Mouse (Mus musculus): ENCODE results near the gene Tcf20. TPM values are rescaled to one million over a fixed set of nuclear protein-coding genes. Genes with fewer than 3 reads are reported as not detected.

The Tcf20 gene
- total and polyA plus RNA-seq, 3 experiments, result 27.0 to 47.2 (median 29.0) TPM

DNA sequence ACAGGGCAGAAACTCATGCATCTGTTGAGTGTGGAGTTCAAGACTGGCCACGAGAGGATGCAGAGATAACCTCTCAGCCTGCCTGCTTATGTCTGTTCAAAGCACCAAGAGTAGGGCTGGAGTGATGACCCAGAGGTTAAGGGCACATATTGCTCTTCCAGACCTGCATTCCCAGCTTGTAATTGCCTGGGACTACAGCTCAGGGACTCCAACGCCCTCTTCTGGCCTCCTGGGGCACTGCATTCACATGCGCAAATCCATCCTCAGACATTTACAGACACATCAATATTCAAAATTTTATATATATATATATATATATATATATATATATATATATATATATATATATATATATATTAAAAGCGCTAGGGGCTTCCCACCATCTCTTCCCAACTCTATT lies 64.9 kb downstream of the Tcf20 start:
- no peak overlapping the region for H3K9ac ChIP-seq (ENCODE audit: insufficient read depth, low read depth)
- H3K27me3 ChIP-seq (replicated peaks), result no peaks in the 10 kb centered on the region
- no peak overlapping the region for H3K27ac ChIP-seq (ENCODE audit: insufficient read depth, low read depth)
- dilution Hi-C loops (cut with MboI; ENCODE audit: extremely low pct_ligation_motif_present, extremely low pct_unique_long_range_greater_than_20kb, low sequenced_read_pairs) (no loop called here), in situ Hi-C loops (cut with MboI; ENCODE audit: low pct_ligation_motif_present, low pct_unique_long_range_greater_than_20kb, low sequenced_read_pairs) (no loop called here)
- no peaks in the 10 kb centered on the region for H3K79me2 ChIP-seq (replicated peaks; ENCODE audit: control insufficient read depth, extremely low read depth, insufficient read depth, poor library complexity, severe bottlenecking)
- no peak for DNase-seq (ENCODE audit: extremely low read depth)
- H3K4me1 ChIP-seq (ENCODE audit: control insufficient read depth in 1 of 2, insufficient read depth in 2 of 2), result peaks cover 0 to 6% of the 10 kb centered on the region in 2 experiments; a peak in 1 of 4 replicates
- no peaks in the 10 kb centered on the region for H3K36me3 ChIP-seq (replicated peaks in 1 of 2; ENCODE audit: control insufficient read depth in 1 of 2, insufficient read depth in 1 of 2, low read length in 1 of 2)
- H3K9me3 ChIP-seq (replicated peaks; ENCODE audit: low read length), result no peaks in the 10 kb centered on the region
- H3K4me3 ChIP-seq (replicated peaks in 1 of 3; ENCODE audit: low read depth in 2 of 3, low read length in 2 of 3, poor library complexity in 1 of 3), result no peak overlapping the region
- TF ChIP-seq JUND (conservative IDR thresholded peaks at IDR 0.05; ENCODE audit: low read depth, low read length), result no peak
- TF ChIP-seq CTCF (conservative IDR thresholded peaks at IDR 0.05 in 1 of 2, IDR thresholded peaks at IDR 0.05 in 1 of 2; ENCODE audit: low read depth in 2 of 2, low read length in 2 of 2), result peak in 1 of 2 experiments; percentile 15; a peak in 1 of 4 replicates
- no peak for TF ChIP-seq ZC3H11A (IDR thresholded peaks at IDR 0.05; ENCODE audit: low read depth, low read length)
- no peak for TF ChIP-seq SIN3A (IDR thresholded peaks at IDR 0.05; ENCODE audit: low read length)
- TF ChIP-seq POLR2AphosphoS2 (IDR thresholded peaks at IDR 0.05; ENCODE audit: low read depth, low read length), result no peak
- TF ChIP-seq KAT2A (IDR thresholded peaks at IDR 0.05; ENCODE audit: insufficient replicate concordance, low read length), result no peak
- TF ChIP-seq TBP (conservative IDR thresholded peaks at IDR 0.05; ENCODE audit: low read depth, low read length), result no peak
- H3K4me2 ChIP-seq (ENCODE audit: insufficient read depth, low read depth, poor library complexity, severe bottlenecking), result no peak overlapping the region

DNA sequence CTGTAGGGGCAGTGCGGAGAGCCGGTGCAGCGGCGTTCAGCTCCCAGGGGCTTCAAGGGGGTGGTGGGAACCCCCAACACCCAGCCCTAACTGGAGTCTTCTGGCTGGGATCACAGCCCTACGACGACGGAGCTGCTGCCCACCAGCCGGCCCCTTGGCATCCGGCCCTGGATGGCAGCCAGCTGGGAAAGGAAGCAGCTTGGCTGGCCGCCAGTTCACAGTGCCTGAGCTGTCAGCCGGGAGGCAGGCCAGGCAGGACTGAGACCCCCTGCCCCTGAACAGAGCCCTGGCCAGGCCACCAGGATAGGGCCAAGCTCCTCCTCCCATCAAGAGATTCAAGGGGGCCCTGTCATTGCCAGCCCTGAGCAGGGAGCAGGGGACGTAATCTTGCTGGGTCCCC lies 65.6 kb downstream of the Tcf20 start:
- no peak for DNase-seq (ENCODE audit: extremely low read depth)
- H3K36me3 ChIP-seq (replicated peaks in 1 of 2; ENCODE audit: control insufficient read depth in 1 of 2, insufficient read depth in 1 of 2, low read length in 1 of 2), result no peaks in the 10 kb centered on the region
- H3K27ac ChIP-seq (ENCODE audit: insufficient read depth, low read depth), result no peak overlapping the region
- no peaks in the 10 kb centered on the region for H3K9me3 ChIP-seq (replicated peaks; ENCODE audit: low read length)
- no peak overlapping the region for H3K9ac ChIP-seq (ENCODE audit: insufficient read depth, low read depth)
- in situ Hi-C loops (cut with MboI; ENCODE audit: low pct_ligation_motif_present, low pct_unique_long_range_greater_than_20kb, low sequenced_read_pairs) (no loop called here), dilution Hi-C loops (cut with MboI; ENCODE audit: extremely low pct_ligation_motif_present, extremely low pct_unique_long_range_greater_than_20kb, low sequenced_read_pairs) (no loop called here)
- no peak overlapping the region for H3K4me2 ChIP-seq (ENCODE audit: insufficient read depth, low read depth, poor library complexity, severe bottlenecking)
- H3K4me1 ChIP-seq (ENCODE audit: control insufficient read depth in 1 of 2, insufficient read depth in 2 of 2), result peaks cover 0 to 6% of the 10 kb centered on the region in 2 experiments; a peak in 1 of 4 replicates
- H3K4me3 ChIP-seq (replicated peaks in 1 of 3; ENCODE audit: low read depth in 2 of 3, low read length in 2 of 3, poor library complexity in 1 of 3), result no peak overlapping the region
- no peaks in the 10 kb centered on the region for H3K79me2 ChIP-seq (replicated peaks; ENCODE audit: control insufficient read depth, extremely low read depth, insufficient read depth, poor library complexity, severe bottlenecking)
- H3K27me3 ChIP-seq (replicated peaks), result no peaks in the 10 kb centered on the region
- no peak for TF ChIP-seq HCFC1 (IDR thresholded peaks at IDR 0.05; ENCODE audit: low read depth, low read length)
- TF ChIP-seq MAFK (IDR thresholded peaks at IDR 0.05; ENCODE audit: insufficient replicate concordance, low read length), result no peak
- no peak for TF ChIP-seq ZKSCAN1 (IDR thresholded peaks at IDR 0.05; ENCODE audit: borderline replicate concordance, low read depth, low read length)
- no peak for TF ChIP-seq E2F4 (IDR thresholded peaks at IDR 0.05; ENCODE audit: insufficient replicate concordance, low read depth, low read length)
- no peak for TF ChIP-seq TBP (conservative IDR thresholded peaks at IDR 0.05; ENCODE audit: low read depth, low read length)
- no peak for TF ChIP-seq ELF1 (IDR thresholded peaks at IDR 0.05; ENCODE audit: low read depth, low read length)
- TF ChIP-seq NELFE (IDR thresholded peaks at IDR 0.05; ENCODE audit: low read depth, low read length), result no peak
- no peak for TF ChIP-seq ZNF384 (IDR thresholded peaks at IDR 0.05; ENCODE audit: low read depth, low read length)
- TF ChIP-seq CHD1 (IDR thresholded peaks at IDR 0.05; ENCODE audit: low read depth, low read length), result no peak
- TF ChIP-seq RCOR1 (conservative IDR thresholded peaks at IDR 0.05; ENCODE audit: low read depth, low read length), result no peak
- TF ChIP-seq PAX5 (IDR thresholded peaks at IDR 0.05; ENCODE audit: low read length), result no peak

All from CH12.LX (cell line).